Mouse (Mus musculus) G1E-ER4 (cell line): ENCODE data around the gene Cnn3. TPM values are rescaled to one million over a fixed set of nuclear protein-coding genes. Genes with fewer than 3 reads are reported as not detected.

ENCODE experiments used
- GATA1 ChIP-seq: IDR thresholded peaks from one replicate; pipeline ENCODE4 v1.8.0; 2012; ENCODE audit warnings: low read length, inconsistent platforms
- polyA plus RNA-seq: library from polyadenylated mRNA; stranded (reverse); fragments of >175 nt; gene quantifications from 2 replicates; pipeline ENCODE4 v1.2.3, GENCODE M21; 2012

Cnn3 gene
- polyA plus RNA-seq, 1 experiment: not detected

DNA sequence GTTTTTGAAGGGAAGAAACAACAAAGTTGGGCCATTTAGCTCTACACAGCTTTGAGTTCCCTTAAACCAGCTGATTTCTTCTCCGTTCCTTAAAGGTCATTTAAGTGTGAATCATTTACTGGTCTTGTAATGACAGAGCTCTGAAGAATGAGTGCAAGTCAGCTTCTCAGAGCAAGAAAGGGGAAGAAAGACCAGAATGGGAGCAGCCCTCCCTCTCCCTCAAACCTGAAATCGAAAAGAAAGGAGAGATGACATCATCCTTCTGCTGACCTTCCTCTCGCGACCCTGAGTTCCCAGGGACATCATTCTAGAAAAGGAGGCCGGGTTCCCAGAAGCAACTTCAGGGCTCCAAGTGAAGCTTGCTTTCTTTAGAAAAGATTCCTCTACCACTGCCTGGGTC is 64.6 kb downstream of the Cnn3 start:
- TF ChIP-seq GATA1: no peak

DNA sequence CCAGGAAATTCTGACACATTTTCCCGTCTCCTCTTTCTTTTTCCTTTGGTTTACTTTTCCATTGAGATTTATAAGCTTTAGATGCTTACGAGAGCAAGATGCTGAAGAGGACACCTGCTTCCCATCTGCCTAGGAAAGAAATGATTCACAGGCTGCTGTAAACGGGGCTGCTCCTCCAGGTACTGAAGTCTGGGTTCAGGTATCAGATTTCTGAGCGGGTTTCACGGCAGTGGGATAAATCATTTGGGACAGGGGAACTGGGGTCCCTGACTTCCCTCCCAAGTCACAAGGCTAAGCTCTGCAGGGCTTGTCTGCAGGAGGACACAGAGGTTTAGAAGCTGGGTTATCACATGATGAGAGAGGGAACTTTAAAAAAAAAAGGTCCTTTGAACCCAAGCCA is 65.7 kb downstream of the Cnn3 start:
- TF ChIP-seq GATA1: no peak

DNA sequence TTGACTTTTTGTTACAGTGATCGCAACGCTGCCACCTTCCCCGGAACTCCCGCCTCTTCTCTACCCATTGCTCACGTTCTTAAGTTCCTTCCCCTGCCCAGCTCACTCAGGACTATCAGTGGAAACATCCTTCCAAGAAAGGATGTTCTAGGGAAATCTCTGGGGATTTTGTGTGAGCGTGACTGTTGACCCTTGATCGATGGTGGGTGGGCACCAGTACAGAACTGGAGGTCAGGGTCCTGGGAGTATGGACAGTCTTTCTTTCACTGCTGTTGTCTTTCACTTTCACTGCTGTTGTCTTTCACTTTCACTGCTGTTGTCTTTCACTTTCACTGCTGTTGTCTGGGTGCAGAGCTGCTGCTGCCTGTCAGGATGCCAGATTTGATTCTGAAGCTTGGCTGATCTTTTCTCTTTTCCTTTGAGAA is 67.7 kb downstream of the Cnn3 start:
- TF ChIP-seq GATA1: no peak

DNA sequence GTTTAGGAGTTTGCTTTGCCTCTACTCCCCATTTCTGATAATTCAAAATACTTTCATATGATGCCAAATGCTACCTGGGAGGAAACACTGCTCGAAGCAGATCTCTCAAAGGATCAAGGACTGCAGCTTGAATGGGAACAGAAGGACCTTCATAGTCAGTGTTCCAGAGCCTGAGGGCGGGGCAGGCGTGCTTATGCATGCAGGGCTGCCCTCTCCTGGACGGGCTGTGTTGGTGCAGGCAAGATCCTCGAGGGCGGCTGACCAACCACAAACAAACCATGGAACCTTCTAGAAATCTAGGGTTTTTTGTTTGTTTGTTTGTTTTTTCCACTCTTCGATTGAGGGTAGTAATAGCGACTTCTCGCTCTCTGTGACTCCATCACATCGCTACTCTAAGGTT is 73.9 kb downstream of the Cnn3 start:
- no peak for TF ChIP-seq GATA1

DNA sequence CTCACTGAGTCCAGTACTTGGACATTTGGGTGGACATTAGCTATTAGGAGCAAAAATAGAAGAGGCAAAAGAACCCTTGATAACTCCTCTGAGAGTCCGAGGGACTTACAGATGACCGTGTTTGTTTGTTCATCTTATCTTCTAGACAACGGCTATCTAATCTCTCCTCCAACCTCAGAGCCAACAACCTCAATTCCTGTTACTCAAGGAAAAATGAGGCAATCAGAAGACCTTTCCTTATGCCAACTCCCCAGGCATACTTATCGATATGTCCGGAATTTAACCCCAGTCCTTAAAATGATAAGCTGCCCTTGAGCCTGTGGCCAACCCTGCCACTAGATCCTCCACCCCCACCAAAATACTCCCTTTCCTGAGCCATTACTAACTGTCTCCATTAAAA is 74.4 kb downstream of the Cnn3 start:
- no peak for TF ChIP-seq GATA1

DNA sequence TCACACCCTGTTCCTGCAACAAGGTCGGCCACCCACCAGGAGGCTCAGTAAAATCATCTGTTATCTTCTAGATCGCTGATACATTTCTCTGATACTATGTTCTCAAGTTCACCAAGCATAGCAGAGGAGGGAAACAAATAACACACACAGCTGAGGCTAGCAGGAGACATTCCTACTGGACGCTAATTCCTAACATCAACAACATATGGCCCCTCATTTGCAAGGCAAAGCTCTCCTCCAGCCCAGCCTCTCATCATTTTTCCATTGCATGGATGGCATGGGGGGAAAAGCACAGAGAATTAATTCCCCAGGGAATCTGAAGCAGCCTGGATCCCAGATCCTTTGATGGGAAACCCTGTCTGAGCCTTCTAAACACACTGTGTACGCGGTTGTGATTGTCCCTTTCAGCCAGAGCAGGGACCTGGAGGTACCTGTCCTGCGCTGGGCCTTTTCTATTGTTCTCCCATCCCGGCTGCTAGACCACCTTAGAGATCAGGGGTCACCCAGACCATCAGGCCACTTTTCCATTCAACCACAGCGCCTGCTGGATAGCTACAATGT is 78.7 kb downstream of the Cnn3 start:
- no peak for TF ChIP-seq GATA1

DNA sequence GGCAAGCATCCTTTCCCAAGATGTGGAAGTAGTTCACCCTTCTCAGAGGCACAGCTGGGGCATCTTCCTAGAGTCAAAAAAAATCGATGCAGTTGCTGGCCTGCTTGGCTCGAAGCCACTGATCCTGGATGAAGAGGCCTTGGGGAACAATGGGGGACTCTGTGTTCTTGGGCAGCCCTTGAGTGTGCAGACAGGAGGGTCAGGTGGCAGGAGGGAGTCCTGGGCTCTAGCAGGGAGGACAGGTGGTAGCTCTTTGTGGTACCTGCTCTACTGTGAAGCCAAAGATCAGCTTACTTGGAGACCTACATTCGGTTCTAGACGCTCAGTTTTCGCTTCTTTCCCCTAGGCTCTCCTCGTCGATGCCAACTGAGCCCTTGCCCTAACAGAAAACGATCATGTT is 79.9 kb downstream of the Cnn3 start:
- no peak for TF ChIP-seq GATA1

DNA sequence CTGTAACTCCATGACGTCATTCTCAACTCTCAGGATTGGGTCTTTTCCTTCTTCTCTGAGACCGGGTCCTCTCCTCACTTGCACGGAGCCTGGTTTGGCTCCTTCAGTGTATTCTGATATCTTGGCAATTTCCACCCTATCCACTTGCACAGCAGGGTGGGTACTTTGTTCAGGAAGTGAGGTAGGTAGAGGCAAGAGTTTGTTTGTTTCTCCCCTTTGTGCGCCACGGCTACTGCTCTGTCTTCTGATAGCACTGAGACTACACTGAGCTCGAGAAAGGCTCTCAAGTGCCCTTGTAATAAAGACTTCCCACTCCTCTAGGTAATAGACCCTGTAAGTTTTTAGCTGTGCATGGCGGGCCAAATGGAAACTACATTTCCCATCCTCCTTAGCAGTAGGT is 80.5 kb downstream of the Cnn3 start:
- TF ChIP-seq GATA1: no peak

DNA sequence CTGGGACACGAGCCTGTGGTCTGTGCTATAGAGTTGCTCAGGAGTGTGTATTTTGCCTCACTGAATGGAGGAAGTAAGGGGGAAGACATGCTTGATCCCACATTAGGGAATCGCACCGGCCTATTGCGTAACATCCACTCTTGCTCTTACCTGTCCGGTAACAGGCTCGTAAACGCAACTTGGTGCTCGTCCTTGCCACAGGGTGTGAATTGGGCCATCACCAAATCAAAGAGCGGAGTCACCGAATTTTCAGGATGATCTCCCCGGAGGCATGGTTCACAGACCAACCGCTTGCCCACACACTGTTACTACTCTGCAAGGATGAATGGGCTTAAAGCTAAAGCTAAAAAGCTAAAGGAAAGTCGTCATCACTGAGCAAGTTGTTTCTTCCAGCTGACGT is 81.4 kb downstream of the Cnn3 start:
- no peak for TF ChIP-seq GATA1

Other genes starting within 250 kb of the Cnn3 start
- gene Tmem56, start 143.4 kb upstream of the Cnn3 start, polyA plus RNA-seq: 11.4 and 16.8 TPM in 2 replicates
- gene Alg14, start 134.7 kb upstream of the Cnn3 start, polyA plus RNA-seq: 3.7 and 4.2 TPM in 2 replicates
- gene Slc44a3, start 105.9 kb downstream of the Cnn3 start, polyA plus RNA-seq: not detected in 2 replicates
- gene 4930432M17Rik, start 244.3 kb downstream of the Cnn3 start, polyA plus RNA-seq: not detected in 2 replicates